Mouse (Mus musculus) skeletal muscle tissue, adult 2 months (tissue): ENCODE measurements around the gene Mrps31.

Experiments
- DNase-seq: peaks from one replicate; pipeline ENCODE4 v3.0.0-alpha.2; 2012; ENCODE audit warnings: low read depth, low spot score

Mrps31 gene

GRCm38 (mm10) chr8:22411282-22411702 is at the start of gene Mrps31:
Gene Mrps31 (plus strand): TSS chr8:22411361.
- peak; percentile 73 for DNase-seq

- no peak for DNase-seq
Observed at GRCm38 (mm10) chr8:22376311-22376710, 34.9 kb upstream of the Mrps31 start.

- no peak for DNase-seq
Observed at GRCm38 (mm10) chr8:22376903-22377302, 34.3 kb upstream of the Mrps31 start.

GRCm38 (mm10) chr8:22380934-22381333 is 30.2 kb upstream of the Mrps31 start:
- no peak for DNase-seq

- DNase-seq: no peak
Observed at GRCm38 (mm10) chr8:22382824-22383595, 28.2 kb upstream of the Mrps31 start.

GRCm38 (mm10) chr8:22385158-22385557 is 26.0 kb upstream of the Mrps31 start:
- DNase-seq: no peak

GRCm38 (mm10) chr8:22389874-22390273 is 21.3 kb upstream of the Mrps31 start:
- no peak for DNase-seq

GRCm38 (mm10) chr8:22390766-22391463 is 20.2 kb upstream of the Mrps31 start:
- no peak for DNase-seq

- no peak for DNase-seq
Observed at GRCm38 (mm10) chr8:22394471-22394870, 16.7 kb upstream of the Mrps31 start.

GRCm38 (mm10) chr8:22395256-22395655 is 15.9 kb upstream of the Mrps31 start:
- DNase-seq: no peak

- DNase-seq: no peak
Observed at GRCm38 (mm10) chr8:22397811-22398141, 13.4 kb upstream of the Mrps31 start.

GRCm38 (mm10) chr8:22398142-22398951 is 12.8 kb upstream of the Mrps31 start, which contains the start of gene Slc25a15:
Gene Slc25a15 (minus strand): TSS chr8:22398597.
- peak; percentile 87 for DNase-seq

- DNase-seq: no peak
Observed at GRCm38 (mm10) chr8:22399285-22399880, 11.8 kb upstream of the Mrps31 start.

- DNase-seq: no peak
Observed at GRCm38 (mm10) chr8:22400593-22400992, 10.6 kb upstream of the Mrps31 start.

GRCm38 (mm10) chr8:22403235-22403634 is 7.9 kb upstream of the Mrps31 start:
- DNase-seq: no peak

GRCm38 (mm10) chr8:22405733-22406132 is 5.4 kb upstream of the Mrps31 start:
- no peak for DNase-seq

- DNase-seq: no peak
Observed at GRCm38 (mm10) chr8:22410688-22411281, 376 bp upstream of the Mrps31 start.

- DNase-seq: no peak
Observed at GRCm38 (mm10) chr8:22411971-22412370, 810 bp downstream of the Mrps31 start.
